Mouse (Mus musculus): ENCODE results near the gene Syngr4.

GRCm38 (mm10) chr7:45914067-45914466 lies 17.6 kb upstream of the Syngr4 start:
- TF ChIP-seq CTCF (IDR thresholded peaks at IDR 0.05; ENCODE audit: low read depth) = no peak
- no peak for TF ChIP-seq EP300 (optimal IDR thresholded peaks at IDR 0.05)
